Mouse (Mus musculus) stomach, postnatal 0 days (tissue): ENCODE measurements around the gene Ppargc1a.

Source experiments
- CTCF ChIP-seq: IDR thresholded peaks from 2 replicates; pipeline ENCODE4 v1.5.1; 2016; ENCODE audit warnings: antibody characterized with exemption, low read depth, mild to moderate bottlenecking, moderate library complexity
- EP300 ChIP-seq: optimal IDR thresholded peaks from 2 replicates; pipeline ENCODE3; 2016; ENCODE audit warnings: antibody characterized with exemption

DNA sequence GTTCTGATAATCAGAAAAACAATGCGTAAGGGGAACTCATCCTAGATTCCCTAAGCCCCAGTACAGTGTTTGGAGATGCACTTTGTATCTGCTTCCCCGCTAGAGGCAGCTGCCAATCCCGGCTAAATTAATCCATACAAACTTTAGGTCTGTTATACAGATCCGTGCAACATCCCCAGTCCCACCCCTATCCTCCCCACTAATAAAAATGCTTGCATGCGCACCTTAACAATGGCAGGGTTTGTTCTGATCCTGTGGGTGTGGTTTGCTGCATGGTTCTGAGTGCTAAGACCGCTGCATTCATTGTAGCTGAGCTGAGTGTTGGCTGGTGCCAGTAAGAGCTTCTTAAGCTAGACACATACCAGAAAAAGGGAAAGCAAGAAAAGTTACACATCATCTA, 72.1 kb downstream of the Ppargc1a start:
- no peak for TF ChIP-seq EP300
- no peak for TF ChIP-seq CTCF
